Mouse (Mus musculus): Measurements from ENCODE around the gene Tubd1.

The Tubd1 gene

DNA sequence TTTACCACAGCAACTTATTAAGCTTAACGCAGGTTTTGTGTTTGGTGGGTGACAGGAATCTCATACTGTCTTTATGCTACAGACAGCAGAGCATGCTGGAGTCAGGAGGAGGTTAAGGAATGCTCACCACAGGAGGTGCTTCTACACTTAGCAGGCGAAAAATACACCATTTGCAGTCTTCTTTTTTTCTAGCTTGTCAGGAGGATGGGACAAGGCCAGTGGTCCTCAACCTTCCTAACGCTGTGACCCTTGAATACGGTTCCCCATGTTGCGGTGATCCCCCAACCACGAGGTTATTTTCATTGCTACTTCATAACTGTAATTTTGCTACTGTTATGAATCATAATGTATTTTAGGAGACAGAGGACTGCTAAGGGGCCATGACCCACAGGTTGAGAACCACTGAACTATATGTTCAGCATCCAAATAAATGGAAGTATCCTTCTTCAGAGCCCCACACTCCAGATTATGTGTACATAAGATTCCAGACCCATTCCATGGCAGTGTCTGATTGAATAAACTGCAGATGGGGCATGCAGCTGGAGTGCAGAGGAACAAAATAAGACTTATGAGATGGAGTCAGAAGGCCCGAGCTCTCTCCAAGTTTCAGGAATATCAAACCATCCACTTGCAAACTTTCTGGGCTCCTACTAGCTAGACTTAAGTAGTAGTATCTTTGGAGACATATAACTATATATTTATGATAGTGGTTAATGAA lies 37.9 kb downstream of the Tubd1 start:
- peak in 1 of 2 experiments; percentile 58 for DNase-seq (ENCODE audit: inconsistent age in 2 of 2, low spot score in 1 of 2)

DNA sequence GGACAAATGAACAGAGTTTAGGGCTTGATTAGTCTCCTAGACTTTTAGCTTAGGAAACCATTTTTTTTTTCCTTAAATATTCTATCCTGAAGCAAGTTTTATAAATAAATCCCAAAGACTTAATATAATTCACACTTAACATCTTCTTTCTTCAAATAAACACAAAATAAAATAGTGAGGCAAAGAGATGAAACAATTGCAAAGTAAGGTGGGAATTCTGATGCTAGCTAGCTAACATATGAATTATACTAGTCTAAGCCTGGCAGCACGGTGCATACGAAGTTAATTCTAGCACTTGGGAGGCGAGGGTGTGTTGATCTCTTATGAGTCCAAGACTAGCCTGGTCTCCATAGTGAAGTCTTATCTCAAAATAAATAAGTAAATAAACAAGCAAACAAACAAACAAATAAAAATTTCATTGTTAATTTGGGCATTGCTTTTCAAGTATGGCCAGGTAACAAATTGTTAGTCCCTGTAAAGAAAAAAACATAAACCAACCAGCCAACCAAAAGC lies 38.6 kb downstream of the Tubd1 start:
- DNase-seq (ENCODE audit: inconsistent age in 2 of 2, low spot score in 1 of 2), result peak in 1 of 2 experiments; percentile 27

DNA sequence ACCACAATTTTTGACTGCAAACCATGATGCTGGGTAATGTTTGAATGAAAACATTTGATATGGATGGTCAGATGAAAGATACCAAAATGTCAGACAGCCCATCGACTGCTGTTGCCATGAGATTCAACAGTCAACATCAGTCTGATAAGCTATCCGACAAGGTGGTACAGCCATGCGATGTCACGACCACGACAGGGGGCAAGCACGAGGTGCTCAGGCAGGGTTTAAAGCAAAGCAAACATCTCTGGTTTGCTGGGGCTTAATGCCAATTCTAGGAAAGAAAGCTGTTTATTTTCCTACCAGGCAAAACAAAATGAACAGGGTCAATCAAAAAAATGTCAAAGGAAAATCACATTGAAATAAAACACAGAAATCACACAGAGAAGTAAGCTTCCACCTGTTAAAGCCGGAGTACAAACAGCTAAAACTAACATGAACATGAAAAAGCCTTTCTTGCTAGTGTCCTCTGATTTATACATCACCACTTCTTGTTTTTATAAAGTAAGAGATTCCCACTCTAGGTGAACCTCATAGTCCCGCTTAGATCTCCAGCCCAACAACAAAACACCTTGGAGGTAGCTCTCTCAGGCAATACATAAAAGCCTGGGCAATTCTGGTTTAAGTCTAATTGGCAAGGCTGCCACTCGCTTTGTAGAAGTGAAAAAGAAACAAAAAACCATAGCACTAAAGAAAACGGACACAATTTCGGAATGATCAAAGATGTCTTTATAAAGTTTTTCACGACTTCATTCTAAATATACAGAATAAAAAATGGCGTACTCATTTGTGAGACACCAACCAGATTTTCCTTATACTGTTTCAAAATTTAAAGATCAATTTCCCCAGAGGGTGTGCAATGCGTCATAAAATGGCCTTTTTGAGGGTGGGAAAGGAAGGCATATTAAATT lies 39.5 kb downstream of the Tubd1 start:
- DNase-seq (ENCODE audit: inconsistent age in 2 of 2, low spot score in 1 of 2), result peak in 1 of 2 experiments; percentile 42

DNA sequence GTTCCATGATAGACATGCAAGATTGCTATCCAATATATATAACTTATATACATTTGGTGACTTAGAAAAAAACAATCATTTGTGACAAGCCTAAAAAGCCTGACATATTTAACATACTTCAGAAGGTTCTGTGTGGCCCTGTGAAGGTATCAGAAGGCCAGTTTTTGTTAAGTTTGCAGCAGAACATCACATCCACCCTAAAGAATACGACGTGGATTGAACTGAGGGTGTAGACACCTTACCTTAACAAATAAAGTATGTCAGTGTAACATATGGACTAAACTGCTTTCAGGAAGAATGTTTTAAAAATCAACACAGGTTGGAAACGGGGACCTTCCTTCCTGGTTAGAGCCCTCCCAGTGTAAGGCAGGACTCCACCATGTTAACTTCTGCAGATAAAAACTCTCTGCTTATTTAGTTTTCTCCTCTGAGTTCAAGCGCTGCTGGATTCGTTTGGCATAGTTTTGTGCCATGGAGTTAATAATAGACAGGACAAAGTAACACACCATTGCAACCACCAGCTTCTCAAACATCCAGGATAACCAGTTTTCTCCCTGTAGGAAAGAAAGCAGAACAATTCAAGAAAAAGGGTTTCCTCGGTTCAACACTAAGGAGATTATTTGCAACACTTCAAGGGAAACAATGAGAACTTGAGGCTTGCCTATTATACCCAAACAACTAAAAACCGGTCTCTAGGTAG lies 40.3 kb downstream of the Tubd1 start:
- peak in 1 of 2 experiments; percentile 65 for DNase-seq (ENCODE audit: inconsistent age in 2 of 2, low spot score in 1 of 2)

DNA sequence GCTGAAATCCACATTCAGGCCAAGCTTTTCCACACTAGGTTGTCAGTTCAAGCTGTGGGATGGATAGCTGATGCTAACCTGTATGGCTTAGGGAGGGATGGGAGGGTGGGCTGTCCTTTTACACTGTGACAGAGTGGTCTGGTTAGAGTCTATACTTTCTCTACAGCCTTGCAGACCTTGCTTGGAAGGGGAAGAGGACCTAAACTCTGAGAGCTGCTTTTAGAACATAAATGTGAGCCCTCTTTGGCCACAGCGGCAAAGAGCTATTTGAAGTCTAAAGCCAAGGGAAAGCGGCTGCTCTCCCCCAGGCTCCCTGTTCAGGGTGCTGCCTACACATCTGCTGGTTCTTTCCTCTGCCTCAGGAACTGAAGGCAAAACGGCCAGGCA lies 40.8 kb downstream of the Tubd1 start:
- DNase-seq (ENCODE audit: inconsistent age in 2 of 2, low spot score in 1 of 2), result no peak

DNA sequence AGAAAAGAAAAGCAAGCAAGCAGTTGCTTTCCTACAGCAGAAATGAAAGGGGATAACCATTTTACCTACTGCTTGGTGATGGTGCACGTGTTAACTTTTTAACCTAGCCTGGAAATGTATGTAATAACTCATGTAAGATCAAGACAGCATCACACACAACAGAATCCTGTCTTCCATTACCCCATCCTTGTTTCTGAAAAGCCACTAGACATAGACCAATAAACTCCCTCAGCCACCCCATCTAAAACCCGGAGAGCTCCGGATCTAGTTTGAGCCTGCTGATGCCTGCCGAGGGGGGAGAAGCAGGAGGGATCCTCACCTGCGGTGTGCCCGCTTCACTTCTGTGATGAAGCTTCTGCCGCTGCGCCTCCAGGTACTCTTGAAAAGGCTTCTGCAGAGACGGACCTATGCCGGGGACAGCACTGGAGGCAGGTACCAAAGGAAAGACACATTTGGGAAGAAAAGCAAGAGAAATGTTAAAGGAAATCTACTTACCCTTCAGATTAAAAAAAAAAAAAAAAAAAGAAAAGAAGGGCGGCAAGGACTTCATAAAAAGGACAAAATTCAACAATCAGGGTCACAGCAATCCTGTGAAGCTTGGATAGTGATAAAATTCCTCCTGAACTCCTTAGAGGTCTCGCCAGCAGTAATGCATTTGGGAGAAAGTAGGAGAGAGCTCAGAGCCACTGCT lies 41.5 kb downstream of the Tubd1 start:
- DNase-seq (ENCODE audit: inconsistent age in 2 of 2, low spot score in 1 of 2), result peak in 1 of 2 experiments; percentile 82

DNA sequence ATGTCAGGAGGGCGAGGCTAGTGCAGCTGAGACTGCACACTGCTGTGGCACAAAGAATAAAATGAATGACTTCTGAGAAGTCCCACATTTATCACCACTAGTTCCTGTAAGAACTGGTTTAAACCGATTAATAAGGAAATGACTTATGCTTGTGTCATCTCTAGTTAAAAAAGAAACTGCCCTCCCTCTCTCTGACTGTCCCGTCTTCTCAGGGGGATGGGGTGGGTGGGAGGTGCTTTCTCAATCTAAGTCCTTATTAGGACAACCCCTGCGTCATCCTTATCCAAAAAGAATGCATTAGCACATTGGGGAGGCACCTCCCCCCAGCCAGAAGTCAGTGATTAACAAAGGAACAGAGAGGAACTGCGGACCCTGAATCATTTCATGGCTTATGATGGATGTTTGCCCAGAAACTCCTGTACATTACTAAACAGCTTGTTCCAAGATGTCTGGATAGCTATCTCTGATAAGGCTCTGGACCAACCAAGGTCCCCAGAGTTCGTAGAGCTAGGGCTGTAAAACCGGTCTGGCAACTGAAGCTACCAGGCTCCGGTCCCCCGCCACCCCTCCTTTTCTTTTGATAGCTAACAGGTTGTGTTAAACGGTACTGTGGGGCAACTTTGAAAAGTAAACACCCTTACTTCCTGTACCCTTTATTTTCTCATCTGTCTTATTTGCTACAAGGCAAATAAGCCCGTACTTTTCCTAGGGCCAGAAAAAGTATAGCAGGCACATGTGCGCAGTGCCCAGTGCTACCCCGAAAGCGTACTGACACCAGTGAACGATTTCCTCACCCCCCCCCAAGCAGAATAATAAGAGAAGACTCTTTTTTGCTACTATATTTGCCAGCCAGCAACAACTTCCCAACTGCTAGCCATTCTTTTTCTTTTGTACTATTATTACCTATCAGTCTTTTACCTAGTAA lies 42.3 kb downstream of the Tubd1 start:
- peak; percentile 77 to 93 for DNase-seq (ENCODE audit: inconsistent age in 2 of 2, low spot score in 1 of 2)

DNA sequence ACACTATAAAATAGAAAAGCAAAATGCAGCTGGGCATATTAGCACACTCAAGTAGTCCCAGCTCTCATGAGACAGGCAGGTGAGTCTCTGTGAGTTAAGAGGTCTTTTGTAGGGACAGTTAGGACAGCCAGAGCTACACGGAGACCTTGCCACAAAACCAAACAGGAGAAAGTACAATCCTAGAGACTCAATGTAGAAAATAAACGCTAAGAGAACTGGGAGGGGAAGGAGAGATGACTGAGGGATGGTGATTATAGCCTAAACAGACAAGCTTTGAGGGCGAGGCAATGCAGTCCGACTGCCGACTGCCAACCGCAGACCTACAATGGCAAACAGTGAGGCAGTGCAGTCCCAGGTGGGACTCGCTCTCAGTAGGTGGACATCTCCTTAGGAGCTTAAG lies 43.0 kb downstream of the Tubd1 start:
- DNase-seq (ENCODE audit: inconsistent age in 2 of 2, low spot score in 1 of 2), result no peak

DNA sequence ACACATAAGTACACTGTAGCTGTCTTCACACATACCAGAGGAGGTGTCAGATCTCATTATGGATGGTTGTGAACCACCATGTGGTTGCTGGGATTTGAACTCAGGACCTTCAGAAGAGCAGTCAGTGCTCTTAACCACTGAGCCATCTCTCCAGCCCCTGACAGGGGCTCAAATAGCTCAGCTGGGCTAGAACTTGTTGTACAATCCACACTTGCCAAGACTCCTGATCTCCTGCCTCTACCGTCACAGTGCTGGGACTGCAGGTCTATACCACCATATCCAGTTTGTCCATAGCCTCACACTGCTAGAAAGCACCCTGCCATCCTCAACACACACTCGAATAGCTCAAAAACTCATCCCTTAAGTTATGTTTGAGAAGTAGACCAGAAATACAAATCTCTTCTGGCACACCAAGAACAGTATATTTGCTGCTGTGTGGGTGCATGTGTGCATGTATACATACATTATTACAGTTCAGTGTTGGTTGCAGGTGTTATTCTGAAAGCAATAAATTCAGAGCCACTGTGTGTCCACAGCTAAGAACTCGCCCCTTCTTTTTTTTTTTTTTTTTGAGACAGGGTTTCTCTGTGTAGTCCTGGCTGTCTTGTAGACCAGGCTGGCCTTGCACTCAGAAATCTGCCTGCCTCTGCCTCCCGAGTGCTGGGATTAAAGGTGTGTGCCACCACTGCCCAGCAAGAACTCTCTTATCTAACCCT lies 44.0 kb downstream of the Tubd1 start:
- no peak for DNase-seq (ENCODE audit: inconsistent age in 2 of 2, low spot score in 1 of 2)

DNA sequence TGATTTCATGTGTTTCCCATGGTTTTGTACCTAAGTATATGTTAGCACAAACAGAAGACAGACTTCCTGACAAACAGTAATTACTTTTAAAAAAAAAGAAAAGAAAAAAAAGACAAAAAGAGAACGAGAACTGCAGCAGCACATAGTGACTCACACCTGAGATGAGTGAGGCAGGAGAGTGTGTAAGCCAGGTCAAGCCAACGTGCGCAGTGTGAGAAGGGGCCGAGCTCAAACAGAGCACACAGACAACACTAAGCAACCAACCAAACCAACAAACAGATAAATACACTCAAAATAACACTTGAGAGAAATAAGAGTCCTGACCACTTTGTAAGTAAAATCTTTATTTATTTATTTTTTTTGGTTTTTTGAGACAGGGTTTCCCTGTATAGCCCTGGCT lies 45.3 kb downstream of the Tubd1 start:
- no peak for DNase-seq (ENCODE audit: inconsistent age in 2 of 2, low spot score in 1 of 2)

DNA sequence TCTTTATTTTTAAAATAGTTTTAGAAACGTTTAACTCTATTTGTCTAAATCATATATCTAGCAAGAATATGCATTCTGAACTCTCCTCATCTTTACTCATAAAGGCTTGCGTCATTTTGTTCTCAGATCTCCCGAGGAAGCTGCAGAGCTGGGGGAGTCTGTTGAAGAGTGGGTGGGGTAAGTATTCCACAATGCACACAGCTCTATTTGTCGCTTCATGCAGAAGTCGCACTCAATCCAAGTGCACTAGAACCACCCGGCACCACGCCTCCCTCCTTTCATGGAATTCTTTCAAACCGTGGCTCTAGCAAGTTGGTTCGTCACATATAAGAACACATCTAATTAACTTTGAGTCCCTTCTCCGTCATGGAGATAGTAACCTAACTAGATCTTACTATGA lies 45.8 kb downstream of the Tubd1 start:
- no peak for DNase-seq (ENCODE audit: inconsistent age in 2 of 2, low spot score in 1 of 2)

DNA sequence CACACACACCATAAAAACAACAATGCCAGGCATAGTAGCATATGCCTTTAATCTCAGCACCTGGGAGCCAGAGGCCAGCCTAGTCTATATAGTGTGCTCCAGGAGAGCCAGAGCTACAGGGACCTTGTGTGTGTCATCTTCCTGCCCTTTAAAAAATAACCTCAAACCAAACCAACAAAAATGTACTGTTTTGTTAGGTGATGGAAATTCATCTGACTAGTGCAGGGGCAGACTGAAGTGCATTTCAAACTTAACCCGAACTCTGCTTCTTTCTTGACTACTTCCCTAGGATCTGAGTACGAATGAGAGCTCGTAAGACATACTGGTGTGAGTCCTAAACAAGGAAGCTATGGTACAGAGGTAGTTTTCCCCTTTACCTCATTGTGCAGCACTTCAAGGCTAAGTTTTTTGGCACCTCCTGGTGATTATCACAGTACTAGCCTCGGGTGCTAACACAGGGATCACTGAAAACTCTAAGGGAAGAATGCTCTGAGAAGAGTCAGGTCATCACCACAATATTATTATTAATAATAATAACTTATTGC lies 46.6 kb downstream of the Tubd1 start:
- DNase-seq (ENCODE audit: inconsistent age in 2 of 2, low spot score in 1 of 2), result no peak

DNA sequence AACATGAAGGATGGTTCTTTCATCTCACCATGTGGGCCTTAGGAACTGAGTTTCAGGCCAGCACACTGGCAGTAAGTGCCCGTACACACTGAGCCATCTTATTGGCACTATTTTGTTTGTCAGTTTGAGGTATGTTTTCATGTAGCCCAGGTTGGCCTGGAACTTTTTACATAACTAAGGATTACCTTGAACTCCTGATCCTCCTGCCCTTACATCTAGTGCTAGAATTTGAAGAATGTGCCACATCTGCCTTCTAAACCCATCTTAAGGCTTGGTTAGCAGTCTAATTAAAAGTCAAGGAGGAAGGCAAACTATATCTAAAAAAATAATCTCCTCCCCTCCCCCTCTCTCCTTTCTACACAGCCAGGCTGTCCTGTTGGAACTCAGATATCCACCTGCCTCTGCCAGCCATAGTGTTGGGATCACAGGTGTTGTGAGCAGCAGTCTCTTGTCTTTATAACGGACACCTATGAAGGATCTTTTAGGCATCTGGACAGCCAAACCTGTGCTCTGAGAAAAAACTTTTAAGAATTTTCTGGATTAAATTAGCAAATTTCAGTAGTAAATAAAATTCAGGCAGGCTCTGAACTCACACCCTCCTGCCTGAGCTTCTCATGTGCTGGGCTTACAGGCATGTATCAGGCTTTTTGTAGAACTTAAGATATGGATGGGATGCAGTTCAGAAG lies 47.3 kb downstream of the Tubd1 start:
- DNase-seq (ENCODE audit: inconsistent age in 2 of 2, low spot score in 1 of 2), result no peak

DNA sequence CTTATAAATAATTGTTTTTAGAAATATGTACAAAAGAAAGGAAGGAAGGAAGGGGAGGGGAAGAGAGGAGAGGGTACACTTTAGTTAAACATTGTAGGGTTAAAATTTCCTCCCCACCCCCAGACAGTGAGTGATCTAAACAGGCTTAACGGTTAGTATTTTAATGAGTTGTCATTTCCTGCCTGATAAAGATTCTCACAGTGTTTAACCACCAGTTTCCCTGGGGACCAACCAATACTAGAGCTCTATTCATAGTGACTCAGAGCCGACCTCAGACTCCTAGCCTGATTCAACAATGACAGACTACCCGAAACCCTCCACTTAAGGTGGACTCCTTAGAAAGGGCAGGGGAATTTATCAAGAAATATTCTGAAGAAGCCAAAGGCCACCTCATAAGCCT lies 48.2 kb downstream of the Tubd1 start:
- peak in 1 of 2 experiments; percentile 67 for DNase-seq (ENCODE audit: inconsistent age in 2 of 2, low spot score in 1 of 2)

DNA sequence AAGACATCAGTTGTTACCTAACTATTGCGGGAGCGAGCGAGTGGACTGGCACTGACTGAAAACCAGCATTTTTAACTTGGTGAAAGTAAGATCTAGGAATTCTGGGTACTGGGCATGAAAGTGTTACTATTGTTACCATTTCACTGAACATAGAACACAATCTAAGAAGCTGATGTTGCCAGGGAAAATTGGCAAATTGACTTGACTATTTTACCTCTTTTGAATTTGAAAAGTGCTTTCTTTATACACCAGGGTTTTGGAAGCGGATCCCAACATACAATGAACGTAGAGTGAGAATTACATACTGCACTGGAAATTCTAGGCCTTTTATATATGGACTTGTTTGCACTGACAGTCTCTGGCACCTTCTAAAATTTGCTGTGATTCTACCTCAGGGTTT lies 48.7 kb downstream of the Tubd1 start:
- DNase-seq (ENCODE audit: inconsistent age in 2 of 2, low spot score in 1 of 2), result no peak

DNA sequence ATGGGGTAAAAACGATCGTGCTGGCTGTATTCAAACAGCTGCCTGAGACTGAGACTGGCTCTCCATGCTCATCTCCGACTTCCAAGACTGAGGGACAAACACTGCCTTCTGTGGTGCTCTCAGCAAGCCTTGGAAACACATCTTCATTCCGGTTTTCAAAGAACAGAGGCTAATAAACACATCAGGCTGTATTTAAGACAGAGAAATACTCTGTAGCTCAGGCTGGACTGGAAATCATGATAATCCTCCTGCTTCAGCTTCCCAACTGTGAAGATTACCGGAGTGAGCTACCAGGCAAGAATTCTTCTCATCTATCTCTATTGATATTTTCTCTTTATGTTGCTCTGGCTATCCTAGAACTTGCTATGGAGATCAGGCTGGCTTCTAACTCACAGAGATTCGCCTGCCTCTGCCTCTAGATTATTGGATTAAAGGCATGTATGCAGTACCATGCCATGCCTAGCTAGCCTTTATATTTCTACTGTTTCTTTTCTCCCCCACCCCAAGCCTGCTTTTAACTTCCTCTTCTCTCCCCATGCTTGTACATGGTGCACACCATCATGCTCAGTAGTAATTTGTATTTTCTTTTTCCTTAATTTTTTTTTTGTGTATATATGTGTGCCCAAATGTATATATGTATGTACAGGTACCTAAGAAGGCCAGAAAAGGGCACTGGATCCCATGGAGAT lies 49.5 kb downstream of the Tubd1 start:
- no peak for DNase-seq (ENCODE audit: inconsistent age in 2 of 2, low spot score in 1 of 2)

DNA sequence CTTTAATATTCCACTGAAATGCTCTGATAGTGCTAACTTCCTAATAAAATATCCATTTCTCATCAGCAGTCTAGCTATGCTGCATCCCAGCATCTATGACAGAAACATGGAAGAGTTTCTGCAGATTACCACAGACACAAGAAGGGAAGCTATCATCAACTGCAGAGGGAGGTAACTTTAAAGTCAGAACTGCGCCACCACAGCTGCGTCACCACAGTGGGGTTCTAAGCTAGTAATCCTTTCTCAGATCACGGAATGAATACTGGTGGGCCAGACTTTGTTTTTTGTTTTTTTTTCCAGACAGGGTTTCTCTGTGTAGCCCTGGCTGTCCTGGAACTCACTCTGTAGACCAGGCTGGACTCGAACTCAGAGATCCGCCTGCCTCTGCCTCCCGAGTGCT lies 50.6 kb downstream of the Tubd1 start:
- DNase-seq (ENCODE audit: inconsistent age in 2 of 2, low spot score in 1 of 2), result no peak

All from adrenal gland, adult (tissue).